Mouse (Mus musculus): ENCODE measurements around the gene Kcnq1. TPM values are rescaled to one million over a fixed set of nuclear protein-coding genes. Genes with fewer than 3 reads are reported as not detected.

Kcnq1 gene
- total and polyA plus RNA-seq, 3 experiments, result not detected

GRCm38 (mm10) chr7:143320367-143320766 lies 214.2 kb downstream of the Kcnq1 start:
- TF ChIP-seq EP300 (IDR thresholded peaks at IDR 0.05; ENCODE audit: low read length) (no peak), GABPA (IDR thresholded peaks at IDR 0.05; ENCODE audit: insufficient replicate concordance, low read depth, low read length) (no peak), UBTF (IDR thresholded peaks at IDR 0.05; ENCODE audit: low read depth, low read length) (no peak), MAFK (IDR thresholded peaks at IDR 0.05; ENCODE audit: insufficient replicate concordance, low read length) (no peak), MAZ (IDR thresholded peaks at IDR 0.05; ENCODE audit: low read depth, low read length) (no peak), PAX5 (IDR thresholded peaks at IDR 0.05; ENCODE audit: low read length) (no peak)
- no peaks in the 10 kb centered on the region for H3K9me3 ChIP-seq (replicated peaks; ENCODE audit: low read length)
- peaks cover 79% of the 10 kb centered on the region for H3K27me3 ChIP-seq (replicated peaks)
- in situ Hi-C loops (cut with MboI; ENCODE audit: low pct_ligation_motif_present, low pct_unique_long_range_greater_than_20kb, low sequenced_read_pairs) (no loop called here), dilution Hi-C loops (cut with MboI; ENCODE audit: extremely low pct_ligation_motif_present, extremely low pct_unique_long_range_greater_than_20kb, low sequenced_read_pairs) (no loop called here)
- H3K4me3 ChIP-seq (replicated peaks in 1 of 3; ENCODE audit: low read depth in 2 of 3, low read length in 2 of 3, poor library complexity in 1 of 3), result no peak overlapping the region
- H3K27ac ChIP-seq (ENCODE audit: insufficient read depth, low read depth), result no peak overlapping the region
- no peaks in the 10 kb centered on the region for H3K79me2 ChIP-seq (replicated peaks; ENCODE audit: control insufficient read depth, extremely low read depth, insufficient read depth, poor library complexity, severe bottlenecking)
- no peak overlapping the region for H3K4me2 ChIP-seq (ENCODE audit: insufficient read depth, low read depth, poor library complexity, severe bottlenecking)
- no peaks in the 10 kb centered on the region for H3K36me3 ChIP-seq (replicated peaks in 1 of 2; ENCODE audit: control insufficient read depth in 1 of 2, insufficient read depth in 1 of 2, low read length in 1 of 2)
- DNase-seq (ENCODE audit: extremely low read depth), result no peak
- 0 out of 4 replicates have a peak, but pooled peaks cover 0 to 3% of the 10 kb centered on the region in 2 experiments for H3K4me1 ChIP-seq (ENCODE audit: control insufficient read depth in 1 of 2, insufficient read depth in 2 of 2)
- H3K9ac ChIP-seq (ENCODE audit: insufficient read depth, low read depth), result no peak overlapping the region

- in situ Hi-C loops (cut with MboI; ENCODE audit: low pct_ligation_motif_present, low pct_unique_long_range_greater_than_20kb, low sequenced_read_pairs), result no loop called here
- Histone ChIP-seq H3K27ac (ENCODE audit: insufficient read depth, low read depth) (no peak overlapping the region), H3K9ac (ENCODE audit: insufficient read depth, low read depth) (no peak overlapping the region), H3K4me2 (ENCODE audit: insufficient read depth, low read depth, poor library complexity, severe bottlenecking) (no peak overlapping the region), H3K4me3 (replicated peaks in 1 of 3; ENCODE audit: low read depth in 2 of 3, low read length in 2 of 3, poor library complexity in 1 of 3) (no peak overlapping the region), H3K9me3 (replicated peaks; ENCODE audit: low read length) (no peaks in the 10 kb centered on the region), H3K27me3 (replicated peaks) (peaks cover 83% of the 10 kb centered on the region), H3K4me1 (ENCODE audit: control insufficient read depth in 1 of 2, insufficient read depth in 2 of 2) (0 out of 4 replicates have a peak, but pooled peaks cover 0 to 3% of the 10 kb centered on the region in 2 experiments), H3K79me2 (replicated peaks; ENCODE audit: control insufficient read depth, extremely low read depth, insufficient read depth, poor library complexity, severe bottlenecking) (no peaks in the 10 kb centered on the region), H3K36me3 (replicated peaks in 1 of 2; ENCODE audit: control insufficient read depth in 1 of 2, insufficient read depth in 1 of 2, low read length in 1 of 2) (no peaks in the 10 kb centered on the region)
- TF ChIP-seq GABPA (IDR thresholded peaks at IDR 0.05; ENCODE audit: insufficient replicate concordance, low read depth, low read length), result no peak
- TF ChIP-seq SIN3A (IDR thresholded peaks at IDR 0.05; ENCODE audit: low read length), result no peak
- TF ChIP-seq NELFE (IDR thresholded peaks at IDR 0.05; ENCODE audit: low read depth, low read length), result no peak
- no peak for TF ChIP-seq BHLHE40 (IDR thresholded peaks at IDR 0.05; ENCODE audit: low read depth, low read length)
- no peak for TF ChIP-seq POLR2A (IDR thresholded peaks at IDR 0.05; ENCODE audit: low read depth, low read length)
- TF ChIP-seq JUND (conservative IDR thresholded peaks at IDR 0.05; ENCODE audit: low read depth, low read length), result no peak
- no peak for TF ChIP-seq USF1 (IDR thresholded peaks at IDR 0.05; ENCODE audit: low read depth, low read length)
- TF ChIP-seq MEF2A (IDR thresholded peaks at IDR 0.05; ENCODE audit: borderline replicate concordance, low read depth, low read length), result no peak
- no peak for TF ChIP-seq MXI1 (IDR thresholded peaks at IDR 0.05; ENCODE audit: low read depth, low read length)
- no peak for TF ChIP-seq ZC3H11A (IDR thresholded peaks at IDR 0.05; ENCODE audit: low read depth, low read length)
- TF ChIP-seq SMC3 (IDR thresholded peaks at IDR 0.05; ENCODE audit: low read depth, low read length), result no peak
- TF ChIP-seq ZKSCAN1 (IDR thresholded peaks at IDR 0.05; ENCODE audit: borderline replicate concordance, low read depth, low read length), result no peak
- no peak for TF ChIP-seq ZNF384 (IDR thresholded peaks at IDR 0.05; ENCODE audit: low read depth, low read length)
- no peak for TF ChIP-seq JUN (IDR thresholded peaks at IDR 0.05; ENCODE audit: insufficient read depth, low read depth, low read length)
- no peak for TF ChIP-seq MYC (IDR thresholded peaks at IDR 0.05; ENCODE audit: low read depth, low read length)
- no peak for TF ChIP-seq TCF12 (IDR thresholded peaks at IDR 0.05; ENCODE audit: low read depth, low read length)
- TF ChIP-seq ZMIZ1 (IDR thresholded peaks at IDR 0.05; ENCODE audit: low read depth, low read length), result no peak
- no peak for TF ChIP-seq PAX5 (IDR thresholded peaks at IDR 0.05; ENCODE audit: low read length)
- TF ChIP-seq E2F4 (IDR thresholded peaks at IDR 0.05; ENCODE audit: insufficient replicate concordance, low read depth, low read length), result no peak
- no peak for TF ChIP-seq POLR2AphosphoS2 (IDR thresholded peaks at IDR 0.05; ENCODE audit: low read depth, low read length)
- dilution Hi-C loops (cut with MboI; ENCODE audit: extremely low pct_ligation_motif_present, extremely low pct_unique_long_range_greater_than_20kb, low sequenced_read_pairs), result no loop called here
- DNase-seq (ENCODE audit: extremely low read depth), result no peak
These were observed 218.9 kb downstream of the Kcnq1 start for GRCm38 (mm10) chr7:143325051-143325450.
